Mouse (Mus musculus) testis, postnatal 14 days (tissue): ENCODE data around the gene Mpped2.
A peak's percentile ranks its signal among the peaks of the same experiment; 100 is the strongest.

Experiments
- DNase-seq: peaks from one replicate; pipeline ENCODE4 v3.0.0; 2021; ENCODE audit warnings: low spot score

The Mpped2 gene

GRCm38 (mm10) chr2:106856361-106856961 is 163.4 kb downstream of the Mpped2 start:
- DNase-seq: no peak

GRCm38 (mm10) chr2:106857258-106857657 is 164.2 kb downstream of the Mpped2 start:
- DNase-seq: no peak

- no peak for DNase-seq
Observed at GRCm38 (mm10) chr2:106857711-106858110, 164.6 kb downstream of the Mpped2 start.

- peak; percentile 61 for DNase-seq
Observed at GRCm38 (mm10) chr2:106860856-106861679, 168.0 kb downstream of the Mpped2 start.

DNA sequence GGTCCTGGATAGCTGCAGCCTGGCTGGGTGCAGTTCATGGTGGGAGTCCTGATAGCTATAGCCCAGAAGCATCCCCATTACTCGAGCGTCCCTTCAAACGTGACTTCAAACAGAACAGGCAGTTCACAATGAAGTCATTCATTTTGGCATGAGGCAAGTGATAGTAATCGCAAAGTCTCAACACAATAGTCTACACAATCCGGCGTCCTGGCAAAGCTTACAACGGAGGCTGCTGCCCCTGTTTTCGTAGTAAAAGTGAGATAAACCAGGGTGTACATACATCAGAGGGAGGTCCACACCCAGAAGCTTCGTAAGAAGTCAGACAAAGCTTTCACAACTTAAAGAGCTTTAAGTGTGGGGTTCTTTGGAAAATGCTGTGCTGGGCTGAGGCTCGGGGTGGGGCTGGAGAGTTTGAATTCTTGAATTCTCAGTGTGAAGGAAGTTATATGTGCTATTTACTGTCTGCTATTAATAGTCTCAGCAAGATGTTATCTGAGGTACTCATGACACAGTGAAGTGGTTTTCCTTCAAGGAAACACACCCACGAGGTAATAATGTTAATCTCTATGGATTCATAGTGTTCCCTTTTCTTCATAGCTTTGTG is 170.1 kb downstream of the Mpped2 start:
- no peak for DNase-seq

GRCm38 (mm10) chr2:106865148-106865786 is 172.2 kb downstream of the Mpped2 start:
- DNase-seq: no peak

- DNase-seq: no peak
Observed at GRCm38 (mm10) chr2:106866303-106866702, 173.2 kb downstream of the Mpped2 start.

DNA sequence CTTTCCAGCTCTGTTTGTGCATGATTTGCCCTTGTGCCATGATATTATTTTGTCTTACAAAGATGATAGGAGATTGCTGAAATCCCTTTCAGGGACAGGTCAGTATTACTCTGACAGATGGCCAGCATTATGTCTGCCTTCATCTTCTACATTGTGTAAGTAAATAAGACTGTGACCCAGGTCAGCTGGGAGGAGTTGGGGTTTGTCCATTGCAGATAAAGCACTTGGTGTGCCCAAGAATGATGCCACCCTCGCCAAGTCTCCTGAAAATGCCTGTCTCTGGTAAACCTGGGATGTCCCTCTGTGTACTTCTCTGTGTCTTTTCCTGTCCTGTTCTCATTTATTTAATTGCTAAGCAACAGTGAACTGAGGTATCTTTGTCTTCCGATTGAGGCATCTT is 177.8 kb downstream of the Mpped2 start:
- no peak for DNase-seq

DNA sequence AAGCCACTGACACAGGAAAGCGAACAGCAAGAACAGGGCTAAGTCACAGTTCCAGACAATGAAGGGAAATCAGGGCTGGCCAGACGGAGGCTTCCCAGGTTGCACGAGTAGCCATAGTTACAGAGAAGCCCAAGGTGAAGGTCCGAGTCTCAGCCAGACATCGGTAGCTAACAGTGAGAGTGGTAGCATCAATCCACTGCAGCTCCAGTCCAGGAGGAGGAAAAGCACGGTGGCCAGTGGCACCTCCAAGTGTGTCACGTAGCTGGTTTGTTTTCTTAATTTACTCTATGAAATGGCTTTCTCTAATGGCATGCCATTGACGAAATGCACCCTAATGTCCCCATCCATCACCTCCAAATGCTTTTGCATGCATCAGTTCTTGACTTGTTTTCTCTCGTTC is 180.1 kb downstream of the Mpped2 start:
- no peak for DNase-seq

DNA sequence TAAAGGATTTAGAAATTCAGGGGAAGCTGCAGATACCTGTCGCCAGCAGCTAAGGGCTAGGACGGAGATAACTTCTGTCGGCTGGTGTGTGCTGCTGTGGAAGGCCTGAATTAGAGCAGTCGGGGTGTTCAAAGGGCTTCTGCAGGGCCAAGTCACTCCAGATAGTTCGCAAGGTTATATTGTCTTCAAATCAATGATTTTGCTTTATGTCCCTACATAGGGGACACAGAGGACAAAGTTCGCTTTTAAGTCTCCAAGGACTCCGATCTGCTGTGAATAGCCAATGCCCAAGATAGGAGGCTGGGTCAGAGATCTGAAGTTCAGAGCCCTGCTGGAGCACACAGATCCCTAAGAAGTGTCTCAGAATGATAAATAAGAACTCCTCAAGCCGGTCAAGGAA is 190.3 kb downstream of the Mpped2 start:
- no peak for DNase-seq

DNA sequence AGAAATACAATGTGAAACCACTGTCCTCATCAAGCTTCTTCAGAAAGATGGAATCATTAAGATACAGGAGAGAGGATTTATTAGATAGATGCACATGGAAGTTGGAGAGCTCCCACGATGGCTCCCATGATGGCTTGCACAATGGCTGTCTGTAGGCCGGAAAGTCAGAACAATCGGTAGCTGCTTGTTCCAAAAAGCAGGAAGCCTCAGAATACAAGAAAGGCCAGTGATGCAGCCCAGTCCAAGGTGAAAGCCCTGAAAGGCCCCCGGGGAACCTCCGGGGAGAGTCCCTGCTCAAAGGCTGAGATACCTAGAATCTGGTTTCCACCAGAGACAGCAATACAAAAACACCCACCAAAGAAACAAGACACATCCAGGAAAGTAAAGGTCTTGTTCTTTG is 195.1 kb downstream of the Mpped2 start:
- DNase-seq: no peak

- DNase-seq: no peak
Observed at GRCm38 (mm10) chr2:106889297-106890000, 196.4 kb downstream of the Mpped2 start.

DNA sequence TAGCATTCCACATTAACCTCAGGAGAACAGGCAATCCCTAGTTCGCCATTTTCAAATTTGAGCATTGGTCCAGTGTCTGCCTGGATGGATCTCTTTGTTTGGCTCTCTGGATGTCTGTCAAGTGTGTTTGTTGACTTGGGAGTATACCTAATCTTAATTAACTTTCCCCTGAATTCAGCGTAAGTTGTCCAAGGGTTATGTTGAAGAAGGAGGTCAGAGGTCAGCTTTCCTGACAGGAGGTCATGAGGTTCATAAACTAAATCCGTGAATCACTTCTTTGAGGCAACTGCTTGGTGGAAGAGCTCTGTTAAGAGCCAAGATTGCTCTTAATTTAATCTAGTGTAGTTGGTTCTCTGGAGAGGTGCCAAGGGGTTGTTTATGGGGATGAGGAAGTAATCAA is 200.3 kb downstream of the Mpped2 start:
- DNase-seq: no peak

GRCm38 (mm10) chr2:106895326-106896023 is 202.4 kb downstream of the Mpped2 start:
- DNase-seq: no peak

DNA sequence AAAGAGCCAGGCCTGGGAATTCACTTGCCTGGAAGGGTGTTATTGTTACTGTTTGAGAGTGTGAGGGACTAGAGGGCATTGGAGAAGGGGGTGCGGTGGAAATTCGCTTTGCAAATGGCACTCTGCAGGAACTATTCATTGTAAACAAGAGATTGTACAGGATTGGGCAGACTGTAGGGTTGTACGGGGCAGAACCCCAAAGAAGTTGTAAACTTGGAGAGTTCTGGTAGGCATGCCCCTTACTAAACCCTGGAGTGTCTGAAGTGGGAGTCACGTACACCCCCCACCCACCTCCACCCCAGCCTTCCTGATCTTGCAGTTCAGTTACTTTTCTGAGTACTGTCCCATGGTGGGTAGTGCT is 202.9 kb downstream of the Mpped2 start:
- no peak for DNase-seq

- DNase-seq: no peak
Observed at GRCm38 (mm10) chr2:106911951-106912480, 218.9 kb downstream of the Mpped2 start.
